Mouse (Mus musculus): ENCODE measurements around the gene Serpina3a.

- TF ChIP-seq CTCF (IDR thresholded peaks at IDR 0.05; ENCODE audit: low read depth) (no peak), EP300 (IDR thresholded peaks at IDR 0.05; ENCODE audit: low read depth) (peak; percentile 22; the same call in 1 of the 2 replicates)
Observed at GRCm38 (mm10) chr12:104105847-104106246, 6.7 kb upstream of the Serpina3a start.
